Mouse (Mus musculus): ENCODE results near the gene 1700092M07Rik. TPM values are rescaled to one million over a fixed set of nuclear protein-coding genes. Genes with fewer than 3 reads are reported as not detected.
A peak's percentile ranks its signal among the peaks of the same experiment; 100 is the strongest.

Gene 1700092M07Rik
- total and polyA plus RNA-seq, 3 experiments: 0.81 to 5.3 (median 4.5) TPM

DNA sequence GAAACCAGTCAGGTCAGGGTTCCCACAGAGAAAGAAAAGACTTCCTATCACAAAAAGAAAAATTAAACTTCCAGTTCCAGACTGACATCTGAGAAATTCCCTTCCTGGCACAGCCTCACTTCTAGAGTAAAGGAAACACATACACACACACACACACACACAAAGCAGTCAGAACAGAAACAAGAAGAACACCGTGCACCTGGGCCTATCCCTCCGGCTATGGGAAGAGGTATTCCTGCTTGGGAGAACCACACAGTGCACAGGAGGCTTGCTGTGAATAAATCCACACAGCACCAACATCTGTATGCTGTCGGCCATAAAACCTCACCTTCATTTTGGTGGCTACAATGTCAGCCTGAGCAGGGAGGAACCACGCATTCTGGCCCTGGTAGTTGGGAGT, 29.0 kb upstream of the 1700092M07Rik start:
- DNase-seq (ENCODE audit: low spot score) (no peak), ATAC-seq (ENCODE audit: extremely low read depth, insufficient number of reproducible peaks, low FRiP score, poor library complexity, severe bottlenecking) (no peak)
- peak overlapping the region; percentile 92 for H3K4me3 ChIP-seq (ENCODE audit: low read depth, low read length)
- H3K9me3 ChIP-seq (replicated peaks): no peaks in the 10 kb centered on the region
- peaks cover 73% of the 10 kb centered on the region for H3K4me1 ChIP-seq (ENCODE audit: insufficient read depth, low read depth, low read length)
- TF ChIP-seq CTCF (IDR thresholded peaks at IDR 0.05; ENCODE audit: low read depth, low read length) (no peak), TAL1 (conservative IDR thresholded peaks at IDR 0.05; ENCODE audit: low read depth, low read length) (no peak), GATA2 (IDR thresholded peaks at IDR 0.05; ENCODE audit: borderline replicate concordance, low read depth, low read length) (no peak), POLR2AphosphoS5 (IDR thresholded peaks at IDR 0.05; ENCODE audit: insufficient replicate concordance, low read depth, low read length) (no peak; the same call in 1 of the 2 replicates), GATA1 (IDR thresholded peaks at IDR 0.05; ENCODE audit: borderline replicate concordance, low read length) (no peak)
- peaks cover 66% of the 10 kb centered on the region for H3K36me3 ChIP-seq (replicated peaks)
- no peaks in the 10 kb centered on the region for H3K27me3 ChIP-seq (ENCODE audit: insufficient read depth, low read length)

DNA sequence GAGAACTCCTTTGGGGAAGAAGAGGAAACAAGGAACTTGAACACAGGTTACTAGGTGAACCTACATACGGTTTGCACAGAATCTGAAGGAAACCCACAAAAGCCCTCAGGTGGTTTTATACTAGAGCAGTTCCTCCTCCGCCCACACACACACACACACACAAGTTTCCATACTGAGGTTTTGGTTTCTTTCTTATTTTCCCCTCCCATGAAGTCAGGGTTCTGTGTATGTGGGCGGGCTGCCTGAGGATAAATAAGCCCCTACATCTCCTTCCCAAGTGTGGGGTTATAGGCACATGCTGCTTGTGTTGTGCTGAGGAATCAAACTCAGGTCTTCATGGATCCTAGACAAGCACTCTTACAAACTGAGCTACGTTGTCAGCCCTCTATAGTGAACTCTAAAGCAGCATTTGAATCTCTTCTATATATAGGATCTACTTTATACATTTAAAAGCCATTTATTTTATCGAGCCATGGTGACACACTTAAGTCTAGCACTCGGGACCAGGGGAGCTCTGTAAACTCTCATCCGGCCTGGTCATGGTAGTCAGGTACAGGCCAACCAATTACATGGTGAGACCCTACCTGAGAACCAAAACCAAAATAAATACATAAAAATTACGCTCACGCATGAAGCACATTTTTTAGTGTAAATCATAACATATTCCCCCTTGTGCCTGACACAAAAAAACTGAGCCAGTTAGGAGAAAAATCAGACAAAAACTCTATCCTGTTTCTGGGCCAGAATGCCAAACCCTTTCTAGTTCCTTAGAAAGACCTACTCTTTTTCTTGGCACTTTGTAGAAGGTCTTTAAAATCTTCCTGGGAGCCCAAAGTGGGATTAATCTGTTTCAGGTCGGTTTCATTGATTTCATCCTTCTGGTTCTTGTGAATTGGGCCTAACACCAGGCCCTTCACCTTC, 28.3 kb upstream of the 1700092M07Rik start:
- ATAC-seq (ENCODE audit: extremely low read depth, insufficient number of reproducible peaks, low FRiP score, poor library complexity, severe bottlenecking): no peak
- TF ChIP-seq GATA1 (IDR thresholded peaks at IDR 0.05; ENCODE audit: borderline replicate concordance, low read length): no peak
- no peak for TF ChIP-seq POLR2AphosphoS5 (IDR thresholded peaks at IDR 0.05; ENCODE audit: insufficient replicate concordance, low read depth, low read length)
- no peak for TF ChIP-seq GATA2 (IDR thresholded peaks at IDR 0.05; ENCODE audit: borderline replicate concordance, low read depth, low read length)
- TF ChIP-seq TAL1 (conservative IDR thresholded peaks at IDR 0.05; ENCODE audit: low read depth, low read length): no peak
- no peak for TF ChIP-seq CTCF (IDR thresholded peaks at IDR 0.05; ENCODE audit: low read depth, low read length)
- peaks cover 60% of the 10 kb centered on the region for H3K36me3 ChIP-seq (replicated peaks)
- no peaks in the 10 kb centered on the region for H3K27me3 ChIP-seq (ENCODE audit: insufficient read depth, low read length)
- no peak for DNase-seq (ENCODE audit: low spot score)
- H3K9me3 ChIP-seq (replicated peaks): no peaks in the 10 kb centered on the region
- peaks cover 73% of the 10 kb centered on the region for H3K4me1 ChIP-seq (ENCODE audit: insufficient read depth, low read depth, low read length)
- H3K4me3 ChIP-seq (ENCODE audit: low read depth, low read length): peak overlapping the region; percentile 92

DNA sequence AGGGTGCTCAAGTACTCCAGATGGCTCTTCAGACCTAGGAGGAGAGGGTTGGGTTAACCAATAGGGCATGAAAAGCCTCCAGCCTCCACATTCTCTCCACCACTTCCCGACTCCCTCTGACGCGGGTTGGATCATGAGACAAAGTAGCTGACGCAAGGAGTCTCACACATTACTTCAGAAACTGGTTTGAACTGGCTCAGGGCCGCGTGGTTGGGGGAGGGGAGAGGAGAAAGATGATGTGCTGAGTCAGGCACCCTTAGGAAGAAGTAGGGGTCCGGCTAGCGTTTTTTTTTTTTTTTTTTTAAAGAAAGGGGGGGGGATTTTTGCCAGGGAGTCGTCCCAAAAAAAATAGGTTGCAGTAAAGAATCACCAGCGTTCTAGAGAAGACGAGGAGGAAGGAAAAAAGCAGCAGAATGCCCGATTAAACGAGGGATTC, 27.6 kb upstream of the 1700092M07Rik start:
- ATAC-seq (ENCODE audit: extremely low read depth, insufficient number of reproducible peaks, low FRiP score, poor library complexity, severe bottlenecking) (peak; percentile 51; the same call in 1 of the 2 replicates), DNase-seq (ENCODE audit: low spot score) (peak; percentile 68)
- H3K36me3 ChIP-seq (replicated peaks): peaks cover 53% of the 10 kb centered on the region
- peak overlapping the region; percentile 92 for H3K4me3 ChIP-seq (ENCODE audit: low read depth, low read length)
- H3K4me1 ChIP-seq (ENCODE audit: insufficient read depth, low read depth, low read length): peaks cover 75% of the 10 kb centered on the region
- TF ChIP-seq POLR2AphosphoS5 (IDR thresholded peaks at IDR 0.05; ENCODE audit: insufficient replicate concordance, low read depth, low read length): no peak
- H3K9me3 ChIP-seq (replicated peaks): no peaks in the 10 kb centered on the region
- H3K27me3 ChIP-seq (ENCODE audit: insufficient read depth, low read length): no peaks in the 10 kb centered on the region

DNA sequence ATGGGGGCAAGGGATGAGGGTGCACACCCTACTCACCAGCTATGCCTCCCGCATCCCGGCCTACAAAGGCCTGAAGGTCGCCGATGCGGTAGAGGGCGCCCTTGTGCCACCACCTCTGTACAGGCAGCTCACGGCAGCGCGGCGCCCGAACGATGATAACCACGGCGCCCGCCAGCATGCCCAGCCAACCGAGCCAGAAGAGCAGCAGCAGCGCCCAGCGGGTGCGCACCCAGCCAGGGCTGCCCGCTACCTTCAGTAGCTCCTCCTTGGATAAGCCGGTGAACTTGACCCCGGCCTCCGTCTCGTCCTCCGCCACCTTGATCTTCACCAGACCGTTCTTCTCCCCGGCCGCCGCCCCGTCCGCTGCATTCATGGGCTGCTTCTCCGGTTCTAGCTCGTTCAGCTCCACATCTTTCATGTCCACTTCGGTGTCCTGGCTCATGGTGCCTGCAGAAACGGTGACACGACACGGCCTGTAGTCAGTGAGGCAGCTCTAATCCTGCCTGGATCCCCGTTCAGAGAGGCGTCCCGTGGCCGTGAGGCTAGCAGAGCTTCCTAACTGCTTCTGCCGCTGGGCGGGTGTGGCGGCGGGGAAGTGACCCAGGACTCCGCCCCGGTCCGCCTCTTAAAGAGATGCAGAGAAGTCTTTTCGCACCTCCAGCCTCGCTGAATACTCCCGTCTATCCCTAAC, 27.1 kb upstream of the 1700092M07Rik start:
- H3K9me3 ChIP-seq (replicated peaks): no peaks in the 10 kb centered on the region
- no peaks in the 10 kb centered on the region for H3K27me3 ChIP-seq (ENCODE audit: insufficient read depth, low read length)
- peaks cover 73% of the 10 kb centered on the region for H3K4me1 ChIP-seq (ENCODE audit: insufficient read depth, low read depth, low read length)
- TF ChIP-seq POLR2AphosphoS5 (IDR thresholded peaks at IDR 0.05; ENCODE audit: insufficient replicate concordance, low read depth, low read length) (no peak; the same call in 1 of the 2 replicates), CTCF (IDR thresholded peaks at IDR 0.05; ENCODE audit: low read depth, low read length) (peak; percentile 60; the same call in 1 of the 2 replicates), GATA2 (IDR thresholded peaks at IDR 0.05; ENCODE audit: borderline replicate concordance, low read depth, low read length) (no peak), GATA1 (IDR thresholded peaks at IDR 0.05; ENCODE audit: borderline replicate concordance, low read length) (no peak), TAL1 (conservative IDR thresholded peaks at IDR 0.05; ENCODE audit: low read depth, low read length) (no peak)
- peak overlapping the region; percentile 92 for H3K4me3 ChIP-seq (ENCODE audit: low read depth, low read length)
- peaks cover 48% of the 10 kb centered on the region for H3K36me3 ChIP-seq (replicated peaks)
- ATAC-seq (ENCODE audit: extremely low read depth, insufficient number of reproducible peaks, low FRiP score, poor library complexity, severe bottlenecking) (peak; percentile 51), DNase-seq (ENCODE audit: low spot score) (peak; percentile 82)

DNA sequence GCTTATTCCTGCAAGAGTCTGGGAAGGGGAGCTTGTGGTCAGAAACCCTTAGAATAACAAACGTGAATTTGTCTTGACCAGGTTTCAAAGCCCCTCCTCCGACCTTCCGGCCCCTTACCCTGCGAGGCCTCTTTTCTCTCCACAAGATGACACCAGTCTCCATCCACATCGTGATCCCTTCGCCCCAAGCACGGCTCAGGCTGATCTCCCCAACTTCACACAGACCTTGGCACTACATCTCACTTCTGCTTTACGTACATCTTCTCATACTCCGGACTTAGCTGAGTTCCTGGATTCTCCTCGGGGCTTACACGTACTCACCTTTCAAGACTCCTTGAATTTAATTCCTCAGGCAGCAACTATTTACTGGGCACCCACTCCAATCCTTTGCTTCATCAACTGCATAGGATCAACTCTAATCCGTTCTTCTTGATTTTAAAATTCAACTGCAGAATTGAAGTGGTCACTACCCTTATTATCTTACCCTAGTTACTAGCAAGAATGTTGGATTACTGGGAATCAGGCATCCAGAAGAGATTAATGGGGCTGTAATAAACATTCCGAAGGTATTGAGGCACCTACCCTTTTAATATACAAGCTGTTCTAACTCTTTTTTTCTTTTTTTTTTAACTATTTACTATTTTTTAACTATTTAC, 26.4 kb upstream of the 1700092M07Rik start:
- Histone ChIP-seq H3K4me1 (ENCODE audit: insufficient read depth, low read depth, low read length) (peaks cover 73% of the 10 kb centered on the region), H3K4me3 (ENCODE audit: low read depth, low read length) (peak overlapping the region; percentile 92), H3K27me3 (ENCODE audit: insufficient read depth, low read length) (no peaks in the 10 kb centered on the region), H3K36me3 (replicated peaks) (peaks cover 41% of the 10 kb centered on the region), H3K9me3 (replicated peaks) (no peaks in the 10 kb centered on the region)
- ATAC-seq (ENCODE audit: extremely low read depth, insufficient number of reproducible peaks, low FRiP score, poor library complexity, severe bottlenecking): no peak
- DNase-seq (ENCODE audit: low spot score): no peak
- TF ChIP-seq POLR2AphosphoS5 (IDR thresholded peaks at IDR 0.05; ENCODE audit: insufficient replicate concordance, low read depth, low read length): no peak
- TF ChIP-seq CTCF (IDR thresholded peaks at IDR 0.05; ENCODE audit: low read depth, low read length): no peak

Measured in G1E (cell line).